Mouse (Mus musculus) neural tube, embryonic 15.5 days (tissue): ENCODE results near the gene Rnf180. TPM values are rescaled to one million over a fixed set of nuclear protein-coding genes. Genes with fewer than 3 reads are reported as not detected.

Source experiments
- ATAC-seq: fragments of 200-750 bp; cut with Nextera tagmentation; 2 replicates; pipeline ENCODE4 v1.8.0; 2017; ENCODE audit warnings: mild to moderate bottlenecking, moderate TSS enrichment, moderate library complexity; ENCODE audit not compliant: low FRiP score
- H3K27ac ChIP-seq: fragments of 300-500 bp; sonication (generic); replicated peaks from 2 replicates; pipeline ENCODE4 v1.5.1; 2015; ENCODE audit warnings: mild to moderate bottlenecking, inconsistent platforms
- H3K27me3 ChIP-seq: fragments of 300-500 bp; sonication (generic); replicated peaks from 2 replicates; pipeline ENCODE4 v1.6.1; 2015; ENCODE audit warnings: inconsistent platforms
- H3K36me3 ChIP-seq: fragments of 300-500 bp; sonication (generic); 2 replicates; pipeline ENCODE4 v1.6.1; 2015; ENCODE audit warnings: inconsistent platforms
- H3K4me1 ChIP-seq: fragments of 300-500 bp; sonication (generic); 2 replicates; pipeline ENCODE4 v1.6.1; 2015; ENCODE audit warnings: inconsistent platforms
- H3K4me2 ChIP-seq: fragments of 300-500 bp; sonication (generic); 2 replicates; pipeline ENCODE4 v1.6.1; 2015; ENCODE audit warnings: inconsistent platforms, mild to moderate bottlenecking, moderate library complexity
- H3K4me3 ChIP-seq: fragments of 300-500 bp; sonication (generic); replicated peaks from 2 replicates; pipeline ENCODE4 v1.5.1; 2015; ENCODE audit warnings: mild to moderate bottlenecking, inconsistent platforms
- H3K9ac ChIP-seq: fragments of 300-500 bp; sonication (generic); replicated peaks from 2 replicates; pipeline ENCODE4 v1.6.1; 2015; ENCODE audit warnings: mild to moderate bottlenecking, inconsistent platforms
- H3K9me3 ChIP-seq: fragments of 300-500 bp; sonication (generic); replicated peaks from 2 replicates; pipeline ENCODE4 v1.6.1; 2016; ENCODE audit warnings: inconsistent platforms
- WGBS: fragments of 180-500 bp; shearing (Covaris S2); methylation state at CpG from one replicate; pipeline ENCODE4 v1.1.7; 2015; ENCODE audit warnings: mixed read lengths; 5-methylcytosine and 5-hydroxymethylcytosine counted together
- polyA plus RNA-seq: library from polyadenylated mRNA; unstranded; fragments of >200 nt; fragmentation: Nextera tagmentation; extraction: Ambion mirVana; gene quantifications from 2 replicates; pipeline ENCODE4 v1.2.1, GENCODE M21; 2015

Rnf180 gene
- polyA plus RNA-seq, 1 experiment from 2014 or later: 30.1 TPM

GRCm38 (mm10) chr13:105293781-105294667, 591 bp downstream of the Rnf180 start:
- peak overlapping the region; percentile 84 for H3K27ac ChIP-seq
- peaks cover 25% of the 10 kb centered on the region for H3K4me1 ChIP-seq
- peak; percentile 89 for ATAC-seq
- under 1% methylated on average over 74 of the region's 91 CpGs for WGBS
- H3K9ac ChIP-seq: peak overlapping the region; percentile 91
- no peaks in the 10 kb centered on the region for H3K36me3 ChIP-seq
- H3K27me3 ChIP-seq: no peaks in the 10 kb centered on the region
- peak overlapping the region; percentile 88 for H3K4me3 ChIP-seq
- H3K9me3 ChIP-seq: no peaks in the 10 kb centered on the region
- H3K4me2 ChIP-seq: peak overlapping the region; percentile 80

GRCm38 (mm10) chr13:105291816-105292215, 2.8 kb downstream of the Rnf180 start:
- Histone ChIP-seq H3K9me3 (no peaks in the 10 kb centered on the region), H3K27me3 (no peaks in the 10 kb centered on the region), H3K9ac (no peak overlapping the region), H3K27ac (peak overlapping the region; percentile 72), H3K4me3 (no peak overlapping the region; the same call in 1 of the 2 replicates), H3K4me2 (peak overlapping the region; percentile 80), H3K4me1 (peaks cover 28% of the 10 kb centered on the region), H3K36me3 (no peaks in the 10 kb centered on the region)
- no peak; the same call in 1 of the 2 replicates for ATAC-seq
- WGBS: 24% methylated on average over 4 of the region's 4 CpGs

- WGBS: 91% methylated on average over 2 of the region's 2 CpGs
- no peak for ATAC-seq
These were observed 4.0 kb downstream of the Rnf180 start for GRCm38 (mm10) chr13:105290594-105290993.

GRCm38 (mm10) chr13:105290021-105290420, 4.6 kb downstream of the Rnf180 start:
- no peak for ATAC-seq
- H3K27me3 ChIP-seq: no peaks in the 10 kb centered on the region
- no peak overlapping the region for H3K4me3 ChIP-seq
- no peaks in the 10 kb centered on the region for H3K9me3 ChIP-seq
- no peak overlapping the region for H3K4me2 ChIP-seq
- 89% methylated on average over 5 of the region's 5 CpGs for WGBS
- H3K27ac ChIP-seq: no peak overlapping the region
- no peak overlapping the region for H3K9ac ChIP-seq
- no peaks in the 10 kb centered on the region for H3K36me3 ChIP-seq
- H3K4me1 ChIP-seq: peaks cover 28% of the 10 kb centered on the region

More at GRCm38 (mm10) chr13:105290594-105290993, 4.0 kb downstream of the Rnf180 start:
- Histone ChIP-seq H3K9me3 (no peaks in the 10 kb centered on the region), H3K27ac (no peak overlapping the region), H3K4me2 (no peak overlapping the region), H3K4me3 (no peak overlapping the region), H3K4me1 (peaks cover 28% of the 10 kb centered on the region), H3K27me3 (no peaks in the 10 kb centered on the region), H3K36me3 (no peaks in the 10 kb centered on the region), H3K9ac (no peak overlapping the region)

GRCm38 (mm10) chr13:105279397-105280018, 15.1 kb downstream of the Rnf180 start:
- Histone ChIP-seq H3K9ac (no peak overlapping the region), H3K4me3 (no peak overlapping the region), H3K4me1 (no peaks in the 10 kb centered on the region; the same call in 1 of the 2 replicates), H3K9me3 (no peaks in the 10 kb centered on the region), H3K4me2 (no peak overlapping the region), H3K27me3 (no peaks in the 10 kb centered on the region), H3K27ac (no peak overlapping the region), H3K36me3 (no peaks in the 10 kb centered on the region)
- no peak for ATAC-seq
- 34% methylated on average over 8 of the region's 8 CpGs for WGBS

GRCm38 (mm10) chr13:105270394-105271094, 24.1 kb downstream of the Rnf180 start:
- 96% methylated on average over 8 of the region's 8 CpGs for WGBS
- no peaks in the 10 kb centered on the region for H3K27me3 ChIP-seq
- peaks cover 10% of the 10 kb centered on the region for H3K9me3 ChIP-seq
- H3K4me2 ChIP-seq: no peak overlapping the region
- H3K4me3 ChIP-seq: no peak overlapping the region
- H3K36me3 ChIP-seq: peaks cover 17% of the 10 kb centered on the region
- H3K4me1 ChIP-seq: no peaks in the 10 kb centered on the region
- ATAC-seq: no peak
- no peak overlapping the region for H3K27ac ChIP-seq
- H3K9ac ChIP-seq: no peak overlapping the region

- H3K9me3 ChIP-seq: peaks cover under 1% of the 10 kb centered on the region; the same call in 1 of the 2 replicates
- H3K9ac ChIP-seq: no peak overlapping the region
- H3K27ac ChIP-seq: no peak overlapping the region
- no peak for ATAC-seq
- WGBS: 78% methylated on average over 6 of the region's 6 CpGs
- peaks cover 9% of the 10 kb centered on the region; the same call in 1 of the 2 replicates for H3K36me3 ChIP-seq
- H3K4me1 ChIP-seq: no peaks in the 10 kb centered on the region
- no peak overlapping the region for H3K4me2 ChIP-seq
- H3K27me3 ChIP-seq: no peaks in the 10 kb centered on the region
- no peak overlapping the region for H3K4me3 ChIP-seq
These were observed 27.2 kb downstream of the Rnf180 start for GRCm38 (mm10) chr13:105267464-105267863.

- 65% methylated on average over 3 of the region's 3 CpGs for WGBS
- Histone ChIP-seq H3K4me1 (no peaks in the 10 kb centered on the region), H3K27ac (no peak overlapping the region), H3K9me3 (no peaks in the 10 kb centered on the region), H3K4me2 (no peak overlapping the region), H3K27me3 (no peaks in the 10 kb centered on the region), H3K36me3 (peaks cover 7% of the 10 kb centered on the region; the same call in 1 of the 2 replicates), H3K9ac (no peak overlapping the region), H3K4me3 (no peak overlapping the region)
- ATAC-seq: no peak
These were observed 27.9 kb downstream of the Rnf180 start for GRCm38 (mm10) chr13:105266746-105267145.

- Histone ChIP-seq H3K4me2 (no peak overlapping the region), H3K9ac (no peak overlapping the region), H3K4me1 (no peaks in the 10 kb centered on the region), H3K9me3 (no peaks in the 10 kb centered on the region), H3K27ac (no peak overlapping the region), H3K36me3 (0 out of 2 replicates have a peak, but pooled peaks cover 4% of the 10 kb centered on the region), H3K27me3 (no peaks in the 10 kb centered on the region), H3K4me3 (no peak overlapping the region)
- 14% methylated on average over 4 of the region's 4 CpGs for WGBS
- ATAC-seq: no peak
These were observed 37.7 kb downstream of the Rnf180 start for GRCm38 (mm10) chr13:105256757-105257433.

- 21% methylated on average over 4 of the region's 4 CpGs for WGBS
- H3K4me2 ChIP-seq: peak overlapping the region; percentile 32; the same call in 1 of the 2 replicates
- peak overlapping the region; percentile 57 for H3K27ac ChIP-seq
- ATAC-seq: no peak
- H3K36me3 ChIP-seq: 0 out of 2 replicates have a peak, but pooled peaks cover 4% of the 10 kb centered on the region
- H3K27me3 ChIP-seq: no peaks in the 10 kb centered on the region
- H3K9me3 ChIP-seq: no peaks in the 10 kb centered on the region
- 0 out of 2 replicates have a peak, but pooled peaks cover 5% of the 10 kb centered on the region for H3K4me1 ChIP-seq
- H3K4me3 ChIP-seq: no peak overlapping the region
- no peak overlapping the region for H3K9ac ChIP-seq
These were observed 43.8 kb downstream of the Rnf180 start for GRCm38 (mm10) chr13:105250767-105251166.

- peak; percentile 40; the same call in 1 of the 2 replicates for ATAC-seq
- no peak overlapping the region for H3K9ac ChIP-seq
- H3K9me3 ChIP-seq: no peaks in the 10 kb centered on the region
- H3K36me3 ChIP-seq: 0 out of 2 replicates have a peak, but pooled peaks cover 4% of the 10 kb centered on the region
- 0 out of 2 replicates have a peak, but pooled peaks cover 5% of the 10 kb centered on the region for H3K4me1 ChIP-seq
- WGBS: 31% methylated on average over 9 of the region's 9 CpGs
- H3K27ac ChIP-seq: peak overlapping the region; percentile 57
- no peak overlapping the region for H3K4me3 ChIP-seq
- H3K4me2 ChIP-seq: peak overlapping the region; percentile 32
- H3K27me3 ChIP-seq: no peaks in the 10 kb centered on the region
These were observed 44.4 kb downstream of the Rnf180 start for GRCm38 (mm10) chr13:105250264-105250663.
